Mouse (Mus musculus) embryonic facial prominence, embryonic 15.5 days (tissue): ENCODE measurements around the gene Ppp2r5c. TPM values are rescaled to one million over a fixed set of nuclear protein-coding genes. Genes with fewer than 3 reads are reported as not detected.

Experiments
- ATAC-seq: fragments of 200-750 bp; cut with Nextera tagmentation; 2 replicates; pipeline ENCODE4 v1.8.0; 2017; ENCODE audit warnings: low read depth, moderate TSS enrichment; ENCODE audit not compliant: insufficient number of reproducible peaks, low FRiP score, low TSS enrichment
- H3K27ac ChIP-seq: fragments of 300-500 bp; sonication (generic); replicated peaks from 2 replicates; pipeline ENCODE4 v1.5.1; 2015; ENCODE audit warnings: mild to moderate bottlenecking, inconsistent platforms
- H3K27me3 ChIP-seq: fragments of 300-500 bp; sonication (generic); 2 replicates; pipeline ENCODE4 v1.6.1; 2015; ENCODE audit warnings: inconsistent platforms
- H3K36me3 ChIP-seq: fragments of 300-500 bp; sonication (generic); 2 replicates; pipeline ENCODE4 v1.6.1; 2015; ENCODE audit warnings: mild to moderate bottlenecking, inconsistent platforms
- H3K4me1 ChIP-seq: fragments of 300-500 bp; sonication (generic); 2 replicates; pipeline ENCODE4 v1.6.1; 2015; ENCODE audit warnings: inconsistent platforms
- H3K4me2 ChIP-seq: fragments of 300-500 bp; sonication (generic); replicated peaks from 2 replicates; pipeline ENCODE4 v1.6.1; 2015; ENCODE audit warnings: mild to moderate bottlenecking, inconsistent platforms
- H3K4me3 ChIP-seq: fragments of 300-500 bp; sonication (generic); replicated peaks from 2 replicates; pipeline ENCODE4 v1.5.1; 2015; ENCODE audit warnings: mild to moderate bottlenecking, inconsistent platforms
- H3K9ac ChIP-seq: fragments of 300-500 bp; sonication (generic); 2 replicates; pipeline ENCODE4 v1.6.1; 2015; ENCODE audit warnings: inconsistent platforms
- H3K9me3 ChIP-seq: fragments of 300-500 bp; sonication (generic); replicated peaks from 2 replicates; pipeline ENCODE4 v1.6.1; 2016; ENCODE audit warnings: inconsistent platforms
- WGBS: fragments of 180-500 bp; shearing (Covaris S2); methylation state at CpG from one replicate; pipeline ENCODE4 v1.1.7; 2015; 5-methylcytosine and 5-hydroxymethylcytosine counted together
- polyA plus RNA-seq: library from polyadenylated mRNA; unstranded; fragments of >200 nt; fragmentation: Nextera tagmentation; extraction: Ambion mirVana; gene quantifications from 2 replicates; pipeline ENCODE4 v1.2.1, GENCODE M21; 2015

Gene Ppp2r5c
- polyA plus RNA-seq, 1 experiment from 2014 or later, result 138 TPM

DNA sequence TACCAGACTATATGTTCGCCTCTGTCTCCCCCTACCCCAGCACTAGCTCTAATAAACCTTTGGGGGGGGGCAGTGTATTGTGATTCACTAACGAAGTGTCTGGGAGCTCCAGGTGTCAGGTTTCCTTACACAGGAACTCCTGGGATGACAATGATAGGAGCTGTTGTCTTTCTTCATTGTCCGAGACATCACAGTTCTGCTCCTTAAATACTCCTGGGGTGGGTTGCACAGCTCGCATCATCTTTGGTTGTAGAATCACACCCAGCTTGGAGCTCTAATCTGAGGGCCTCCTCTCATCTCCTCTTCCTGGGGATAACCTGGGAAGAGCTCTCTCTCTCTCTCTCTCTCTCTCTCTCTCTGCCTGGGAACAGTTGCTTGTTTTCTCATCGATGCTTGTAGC, 94.6 kb downstream of the Ppp2r5c start:
- Histone ChIP-seq H3K27ac (no peak overlapping the region), H3K4me2 (no peak overlapping the region), H3K4me3 (no peak overlapping the region), H3K9me3 (no peaks in the 10 kb centered on the region), H3K27me3 (no peaks in the 10 kb centered on the region), H3K4me1 (no peaks in the 10 kb centered on the region), H3K9ac (no peak overlapping the region), H3K36me3 (peaks cover 13% of the 10 kb centered on the region)
- WGBS, result 87% methylated on average over 5 of the region's 5 CpGs
- no peak for ATAC-seq

DNA sequence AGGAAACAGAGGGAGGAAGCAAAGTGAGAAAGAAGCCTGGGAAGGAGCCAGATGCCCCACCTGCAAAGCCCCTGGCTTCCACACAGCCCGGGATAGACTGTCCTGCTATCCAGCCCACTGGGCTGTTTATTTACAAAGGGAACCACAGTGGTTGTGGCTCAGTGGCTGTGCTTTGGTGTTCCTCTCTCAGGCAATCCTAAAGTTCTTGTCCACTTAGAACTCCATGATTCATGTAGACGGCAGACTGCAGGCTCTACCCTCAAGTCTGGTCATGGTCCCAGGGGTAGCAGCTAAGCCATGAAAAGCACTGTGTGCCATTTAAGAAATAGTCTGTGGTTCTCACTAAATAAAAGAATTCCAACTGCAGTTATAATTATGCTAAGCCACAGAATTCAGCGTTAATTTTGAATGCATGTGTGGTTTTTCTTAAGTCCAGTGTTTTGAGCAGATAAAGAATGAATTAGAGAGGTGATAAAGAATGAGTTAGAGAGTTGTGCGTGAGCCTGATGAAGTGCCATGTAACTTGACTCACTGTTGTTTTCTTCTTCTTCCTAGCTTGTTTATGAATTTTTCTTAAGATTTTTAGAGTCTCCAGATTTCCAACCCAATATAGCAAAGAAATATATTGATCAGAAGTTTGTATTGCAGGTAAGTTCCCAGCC, 98.3 kb downstream of the Ppp2r5c start:
- Histone ChIP-seq H3K27me3 (no peaks in the 10 kb centered on the region), H3K4me3 (no peak overlapping the region), H3K27ac (no peak overlapping the region), H3K9me3 (no peaks in the 10 kb centered on the region), H3K9ac (no peak overlapping the region), H3K4me2 (no peak overlapping the region), H3K4me1 (no peaks in the 10 kb centered on the region), H3K36me3 (peaks cover 46% of the 10 kb centered on the region)
- WGBS, result 79% methylated on average over 4 of the region's 4 CpGs
- ATAC-seq, result no peak

DNA sequence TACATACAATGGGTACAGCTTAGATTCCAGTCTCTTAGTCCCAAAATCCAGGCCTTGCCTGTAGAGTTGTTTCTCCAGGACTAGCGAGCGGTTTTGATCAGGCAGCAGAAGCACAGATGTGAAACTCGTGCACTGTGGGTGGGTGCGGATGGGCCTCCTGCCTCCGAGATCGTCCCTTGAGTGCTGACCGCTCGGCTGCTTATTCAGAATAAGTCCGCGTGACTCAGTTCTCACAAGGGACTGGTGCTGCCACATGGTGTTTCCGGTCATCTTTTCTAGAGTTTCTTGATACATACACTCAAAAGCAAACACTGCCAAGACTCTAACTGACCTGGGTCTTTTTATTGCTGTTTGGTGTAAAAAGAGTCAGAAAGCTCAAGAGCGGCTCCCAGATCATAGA, 100.7 kb downstream of the Ppp2r5c start:
- 94% methylated on average over 12 of the region's 12 CpGs for WGBS
- H3K4me3 ChIP-seq, result no peak overlapping the region
- ATAC-seq, result no peak

DNA sequence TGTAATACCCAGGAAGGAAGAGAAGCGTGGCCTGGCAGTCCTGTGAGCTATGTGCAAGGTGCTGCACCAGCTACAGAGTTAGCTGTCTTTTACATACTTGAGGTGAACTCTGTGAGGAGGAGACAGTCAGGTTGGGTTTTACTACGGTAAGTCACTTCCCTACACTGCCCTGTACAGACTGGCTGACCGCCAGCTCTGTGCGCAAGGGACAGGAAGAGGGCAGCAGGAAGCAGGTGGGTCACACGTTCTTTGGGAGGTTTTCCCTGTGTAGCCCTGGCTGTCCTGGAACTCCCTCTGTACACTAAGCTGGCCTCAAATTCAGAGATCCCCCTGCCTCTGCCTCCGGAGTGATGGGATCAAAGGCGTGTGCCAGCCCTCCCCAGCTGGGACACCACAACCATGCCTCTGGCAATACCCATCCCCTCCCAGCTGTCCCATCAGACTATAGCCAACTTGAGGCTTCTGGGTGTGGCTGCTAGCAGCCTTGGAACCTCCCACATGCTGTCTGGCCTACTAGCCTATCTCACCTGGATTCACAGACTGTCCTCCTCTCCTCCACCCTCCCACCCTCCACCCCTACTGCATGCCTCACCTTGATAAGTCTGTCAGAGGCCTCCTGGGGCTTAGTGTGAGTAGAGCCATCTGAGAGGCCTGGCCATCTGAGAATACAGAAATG, 102.7 kb downstream of the Ppp2r5c start:
- Histone ChIP-seq H3K27ac (no peak overlapping the region), H3K36me3 (peaks cover 82% of the 10 kb centered on the region), H3K4me2 (no peak overlapping the region), H3K27me3 (no peaks in the 10 kb centered on the region), H3K4me1 (no peaks in the 10 kb centered on the region), H3K9ac (no peak overlapping the region), H3K4me3 (no peak overlapping the region), H3K9me3 (no peaks in the 10 kb centered on the region)
- ATAC-seq, result no peak
- WGBS, result 85% methylated on average over 7 of the region's 7 CpGs

More for the DNA sequence above, 100.7 kb downstream of the Ppp2r5c start:
- Histone ChIP-seq H3K4me2 (no peak overlapping the region), H3K4me1 (no peaks in the 10 kb centered on the region), H3K27me3 (no peaks in the 10 kb centered on the region), H3K9ac (no peak overlapping the region), H3K9me3 (no peaks in the 10 kb centered on the region), H3K27ac (no peak overlapping the region), H3K36me3 (peaks cover 62% of the 10 kb centered on the region)

DNA sequence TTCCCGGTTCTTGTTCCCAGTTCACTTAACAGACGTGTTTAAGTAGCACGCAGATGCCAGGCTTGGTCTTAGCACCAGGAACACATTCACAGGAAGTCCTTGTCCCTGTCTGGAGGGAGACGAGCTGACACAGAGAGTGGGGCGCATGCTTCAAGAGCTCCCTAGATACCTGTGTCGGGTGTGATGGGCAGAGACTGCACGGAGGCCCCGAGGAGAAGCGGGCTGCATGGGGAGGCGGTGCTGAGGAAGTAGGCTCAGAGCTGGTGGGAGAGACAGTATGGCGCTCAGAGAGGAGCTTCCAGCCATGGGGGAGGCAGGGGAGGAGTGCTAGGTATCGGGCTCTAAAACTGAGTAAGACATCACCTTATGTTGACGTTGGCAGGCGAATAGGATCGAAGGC, 103.4 kb downstream of the Ppp2r5c start:
- ATAC-seq, result no peak

DNA sequence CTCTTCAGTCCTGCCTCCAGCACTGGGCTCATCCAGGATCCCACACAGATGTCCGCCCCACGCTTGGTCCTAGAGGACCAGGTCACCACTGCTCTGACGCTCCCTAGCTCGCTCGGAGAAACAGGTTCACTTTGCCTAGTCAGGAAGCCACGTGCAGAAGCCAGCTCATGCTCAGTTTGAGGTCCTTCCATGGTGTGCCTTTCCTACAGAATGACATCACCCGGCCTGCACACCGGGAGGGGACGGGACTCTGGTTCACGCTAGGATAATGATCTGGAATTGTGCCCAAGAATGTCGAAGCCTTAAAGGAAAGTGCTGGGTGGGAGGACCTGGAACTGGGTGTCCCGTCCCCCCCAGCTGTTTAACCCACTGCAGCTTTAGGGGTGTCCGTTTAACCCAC, 105.2 kb downstream of the Ppp2r5c start:
- Histone ChIP-seq H3K27me3 (no peaks in the 10 kb centered on the region), H3K4me2 (no peak overlapping the region), H3K4me1 (no peaks in the 10 kb centered on the region), H3K27ac (no peak overlapping the region), H3K9me3 (no peaks in the 10 kb centered on the region), H3K4me3 (no peak overlapping the region), H3K9ac (no peak overlapping the region), H3K36me3 (peaks cover 89% of the 10 kb centered on the region)
- ATAC-seq, result no peak
- WGBS, result 67% methylated on average over 13 of the region's 13 CpGs

More for the DNA sequence above, 103.4 kb downstream of the Ppp2r5c start:
- Histone ChIP-seq H3K27ac (no peak overlapping the region), H3K36me3 (peaks cover 86% of the 10 kb centered on the region), H3K4me2 (no peak overlapping the region), H3K9ac (no peak overlapping the region), H3K4me1 (no peaks in the 10 kb centered on the region), H3K27me3 (no peaks in the 10 kb centered on the region), H3K9me3 (no peaks in the 10 kb centered on the region), H3K4me3 (no peak overlapping the region)
- 89% methylated on average over 15 of the region's 15 CpGs for WGBS

DNA sequence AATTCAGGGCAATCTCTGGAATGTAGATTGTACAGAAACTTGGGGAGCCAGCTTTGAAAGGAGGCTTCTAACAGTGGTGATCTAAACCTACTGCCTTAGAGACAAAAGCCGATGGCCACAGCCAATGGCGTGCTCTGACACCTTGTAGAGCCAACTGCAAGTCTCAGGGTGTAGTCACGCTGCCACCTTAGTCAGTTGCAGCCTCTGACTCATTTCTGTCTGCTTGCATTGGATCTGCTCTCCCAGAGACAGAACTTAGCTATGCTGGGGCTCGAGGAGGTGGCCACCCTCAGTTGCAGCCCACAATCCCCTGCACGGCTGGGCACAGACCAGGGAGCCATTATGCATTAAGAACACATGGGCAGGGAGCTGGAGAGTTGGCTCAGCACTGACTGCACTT, 106.4 kb downstream of the Ppp2r5c start:
- H3K4me2 ChIP-seq, result no peak overlapping the region
- no peaks in the 10 kb centered on the region for H3K27me3 ChIP-seq
- no peak overlapping the region for H3K27ac ChIP-seq
- no peaks in the 10 kb centered on the region for H3K4me1 ChIP-seq
- WGBS, result 91% methylated on average over 5 of the region's 5 CpGs
- ATAC-seq, result no peak
- H3K9me3 ChIP-seq, result no peaks in the 10 kb centered on the region
- H3K9ac ChIP-seq, result no peak overlapping the region
- H3K4me3 ChIP-seq, result no peak overlapping the region
- peaks cover 90% of the 10 kb centered on the region for H3K36me3 ChIP-seq

DNA sequence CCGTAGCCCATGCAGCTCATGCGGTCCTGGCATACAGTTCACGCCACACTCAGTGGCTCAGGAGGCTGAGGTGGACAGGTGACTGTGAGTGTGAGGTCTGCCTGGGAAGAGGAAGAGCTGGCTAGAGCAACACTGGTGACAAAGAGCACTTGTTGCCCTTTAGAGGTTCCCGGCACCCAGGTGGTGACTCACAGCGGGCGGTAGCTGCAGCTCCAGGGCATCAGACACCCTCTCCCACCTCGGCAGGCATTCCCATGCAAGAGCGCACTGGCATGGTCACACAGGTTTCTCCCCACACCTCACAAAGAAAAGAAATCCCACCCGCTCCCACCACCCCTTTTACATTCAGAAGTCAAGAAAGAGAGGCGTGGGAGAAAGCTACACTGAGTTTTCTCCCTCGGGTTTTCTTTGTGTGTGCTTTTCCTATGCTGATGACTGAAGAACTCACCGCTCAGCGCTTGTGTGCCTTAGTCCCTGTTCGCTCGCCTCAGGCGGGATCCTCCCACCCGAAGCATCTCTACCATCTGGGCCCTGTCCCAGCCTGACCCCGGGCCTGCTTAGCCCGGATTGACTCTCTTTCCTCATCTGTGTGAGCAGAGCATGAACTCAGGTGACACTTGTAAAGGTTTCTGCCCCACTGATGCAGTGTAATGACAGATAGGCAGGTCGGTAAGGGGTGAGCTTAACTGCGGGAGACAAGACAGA, 108.8 kb downstream of the Ppp2r5c start:
- ATAC-seq, result no peak

DNA sequence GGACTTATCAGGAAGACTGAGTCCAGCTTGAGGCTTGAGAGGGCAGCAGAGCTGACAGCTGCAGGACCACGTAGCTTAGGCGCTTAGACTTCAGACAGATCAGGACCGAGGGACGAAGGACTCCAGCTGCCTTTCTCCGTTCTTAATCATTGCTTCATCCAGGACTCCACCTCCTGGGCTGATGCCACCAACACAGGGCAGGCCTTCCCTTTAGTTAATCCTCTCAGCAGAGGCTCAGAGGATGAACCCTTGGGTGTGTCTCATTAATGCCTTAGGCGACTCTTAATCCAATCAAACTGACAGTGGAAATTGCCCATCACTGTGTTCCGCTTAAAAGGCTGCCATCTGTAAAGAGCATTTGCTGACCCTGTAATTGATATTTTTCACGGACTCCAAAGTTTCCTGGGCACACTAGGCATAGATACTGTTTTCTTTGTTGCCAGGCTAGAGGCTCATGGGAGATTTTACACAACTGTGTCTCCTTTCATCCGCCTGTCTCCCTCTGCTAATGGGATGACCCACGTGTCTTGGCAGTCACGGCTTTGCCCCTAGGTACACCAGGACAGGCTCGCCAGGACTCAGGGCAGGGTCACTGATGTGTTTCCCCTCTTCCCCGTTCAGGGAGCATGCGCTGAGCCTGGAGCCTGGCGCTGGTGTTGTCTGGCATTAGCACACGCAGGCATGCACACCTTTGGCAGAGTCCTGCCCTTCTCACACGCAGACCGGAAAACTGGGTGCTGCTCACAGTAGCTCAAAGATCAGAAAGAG, 110.1 kb downstream of the Ppp2r5c start:
- ATAC-seq, result no peak

More for the DNA sequence above, 108.8 kb downstream of the Ppp2r5c start:
- WGBS, result 78% methylated on average over 21 of the region's 21 CpGs
- Histone ChIP-seq H3K9ac (no peak overlapping the region), H3K27ac (no peak overlapping the region), H3K4me3 (no peak overlapping the region), H3K4me2 (no peak overlapping the region), H3K9me3 (no peaks in the 10 kb centered on the region), H3K27me3 (no peaks in the 10 kb centered on the region), H3K36me3 (peaks cover 90% of the 10 kb centered on the region), H3K4me1 (no peaks in the 10 kb centered on the region)

DNA sequence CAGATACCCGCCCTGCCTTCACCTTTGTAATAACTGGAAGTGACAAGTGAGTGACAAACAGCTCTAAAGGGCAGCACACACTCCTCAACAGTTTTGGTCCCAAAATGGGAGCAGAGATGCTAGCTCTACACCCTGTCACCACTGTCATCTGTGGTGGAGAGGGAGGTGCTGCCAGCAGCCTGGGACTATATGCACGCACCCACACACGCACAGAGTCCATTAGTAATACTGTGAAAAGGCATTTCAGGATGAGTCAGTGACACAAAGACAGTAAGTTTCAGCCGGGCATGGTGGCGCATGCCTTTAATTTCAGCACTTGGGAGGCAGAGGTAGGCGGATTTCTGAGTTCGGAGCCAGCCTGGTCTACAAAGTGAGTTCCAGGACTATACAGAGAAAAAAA, 111.3 kb downstream of the Ppp2r5c start:
- Histone ChIP-seq H3K9ac (no peak overlapping the region), H3K4me1 (no peaks in the 10 kb centered on the region), H3K27ac (no peak overlapping the region), H3K4me2 (no peak overlapping the region), H3K9me3 (no peaks in the 10 kb centered on the region), H3K4me3 (no peak overlapping the region), H3K36me3 (peaks cover 95% of the 10 kb centered on the region), H3K27me3 (no peaks in the 10 kb centered on the region)
- ATAC-seq, result no peak
- 96% methylated on average over 7 of the region's 7 CpGs for whole genome bisulfite sequencing

More for the DNA sequence above, 110.1 kb downstream of the Ppp2r5c start:
- 59% methylated on average over 18 of the region's 18 CpGs for WGBS
- no peak overlapping the region for H3K4me2 ChIP-seq
- no peak overlapping the region for H3K9ac ChIP-seq
- no peaks in the 10 kb centered on the region for H3K9me3 ChIP-seq
- H3K27ac ChIP-seq, result no peak overlapping the region
- peaks cover 95% of the 10 kb centered on the region for H3K36me3 ChIP-seq
- H3K27me3 ChIP-seq, result no peaks in the 10 kb centered on the region
- no peak overlapping the region for H3K4me3 ChIP-seq
- no peaks in the 10 kb centered on the region for H3K4me1 ChIP-seq

DNA sequence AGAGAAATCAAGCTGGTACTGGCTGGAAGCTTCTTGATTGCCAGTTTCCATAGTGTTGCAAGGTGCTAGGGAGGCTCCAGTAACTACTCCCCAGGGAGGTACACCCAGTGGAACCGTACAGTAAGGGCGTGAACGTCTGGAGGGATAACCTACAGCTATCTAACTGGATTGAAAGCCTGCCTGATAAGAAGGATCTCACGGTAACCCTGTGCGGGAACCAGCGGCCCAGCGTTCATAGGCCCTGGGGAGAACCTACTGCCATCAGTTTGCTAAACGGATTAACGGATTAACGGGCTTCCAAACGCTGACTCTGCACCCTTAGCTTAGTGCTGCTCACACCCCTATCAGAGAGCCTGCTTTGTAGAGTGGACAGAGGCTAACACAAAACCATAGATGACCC, 116.5 kb downstream of the Ppp2r5c start:
- H3K9me3 ChIP-seq, result no peaks in the 10 kb centered on the region
- ATAC-seq, result peak; percentile 58
- WGBS, result 90% methylated on average over 11 of the region's 11 CpGs
- peaks cover 87% of the 10 kb centered on the region for H3K36me3 ChIP-seq
- H3K4me1 ChIP-seq, result no peaks in the 10 kb centered on the region
- no peak overlapping the region for H3K4me2 ChIP-seq
- no peak overlapping the region for H3K4me3 ChIP-seq
- no peak overlapping the region for H3K27ac ChIP-seq
- H3K9ac ChIP-seq, result no peak overlapping the region
- H3K27me3 ChIP-seq, result no peaks in the 10 kb centered on the region
